Mouse (Mus musculus) heart, adult 2 months (tissue): Measurements from ENCODE around the gene Csnk1e.

Experiments used
- CTCF ChIP-seq: fragments of 200-600 bp; IDR thresholded peaks from 2 replicates; pipeline ENCODE4 v1.8.1; 2022; ENCODE audit warnings: antibody characterized with exemption, mild to moderate bottlenecking, moderate library complexity
- POLR2A ChIP-seq: fragments of 200-500 bp; IDR thresholded peaks from 2 replicates; pipeline ENCODE4 v1.6.1; 2011; ENCODE audit warnings: mild to moderate bottlenecking, low read depth, low read length, control low read depth; ENCODE audit not compliant: insufficient read depth

GRCm38 (mm10) chr15:79473638-79474355 lies 18.4 kb upstream of the Csnk1e start:
- TF ChIP-seq POLR2A (no peak), CTCF (peak; percentile 38)
